Mouse (Mus musculus) CH12.LX (cell line): ENCODE data around the gene Plxnb2. TPM values are rescaled to one million over a fixed set of nuclear protein-coding genes. Genes with fewer than 3 reads are reported as not detected.

Source experiments
- DNase-seq: peaks from one replicate; pipeline ENCODE4 v3.0.0-alpha.2; 2013; ENCODE audit errors: extremely low read depth
- H3K27ac ChIP-seq: 2 replicates; pipeline ENCODE4 v1.5.1; 2012; ENCODE audit warnings: low read depth, mild to moderate bottlenecking, control low read depth, moderate library complexity; ENCODE audit not compliant: insufficient read depth
- H3K27me3 ChIP-seq: replicated peaks from 2 replicates; pipeline ENCODE3; 2012; ENCODE audit warnings: inconsistent platforms
- H3K36me3 ChIP-seq, 2 experiments: replicated peaks in 1 of 2; 2 replicates each; pipeline versions ENCODE3 to v1.6.1; 2012; ENCODE audit warnings: inconsistent platforms in 1 of 2, low read length in 1 of 2, mild to moderate bottlenecking in 1 of 2, mixed read lengths in 1 of 2, moderate library complexity in 1 of 2; ENCODE audit not compliant: control insufficient read depth in 1 of 2, insufficient read depth in 1 of 2
- H3K4me1 ChIP-seq, 2 experiments: 2 replicates each; pipeline ENCODE4 v1.6.1; 2012; ENCODE audit warnings: inconsistent platforms in 1 of 2, moderate library complexity in 1 of 2; ENCODE audit not compliant: insufficient read depth in 2 of 2, control insufficient read depth in 1 of 2
- H3K4me2 ChIP-seq: 2 replicates; pipeline ENCODE4 v1.6.1; 2012; ENCODE audit warnings: low read depth, mild to moderate bottlenecking, control low read depth; ENCODE audit not compliant: poor library complexity, insufficient read depth, severe bottlenecking
- H3K4me3 ChIP-seq, 3 experiments: fragments of 150-350 bp in 1 of 3; sonication (generic) in 1 of 3; replicated peaks in 1 of 3; 2 replicates each; pipeline versions ENCODE3 to v1.5.1; 2011 to 2012; ENCODE audit warnings: low read depth in 2 of 3, low read length in 2 of 3, mild to moderate bottlenecking in 2 of 3, moderate library complexity in 2 of 3, control low read depth in 1 of 3, improper control_type of control experiment in 1 of 3, inconsistent platforms in 1 of 3, mixed read lengths in 1 of 3; ENCODE audit not compliant: poor library complexity in 1 of 3
- H3K79me2 ChIP-seq: replicated peaks from 2 replicates; pipeline ENCODE4 v1.6.1; 2012; ENCODE audit warnings: mild to moderate bottlenecking, moderate library complexity; ENCODE audit not compliant: control insufficient read depth, poor library complexity, insufficient read depth, severe bottlenecking; ENCODE audit errors: extremely low read depth
- H3K9ac ChIP-seq: 2 replicates; pipeline ENCODE4 v1.6.1; 2012; ENCODE audit warnings: low read depth, mild to moderate bottlenecking, control low read depth, moderate library complexity; ENCODE audit not compliant: insufficient read depth
- H3K9me3 ChIP-seq: replicated peaks from 2 replicates; pipeline ENCODE3; 2012; ENCODE audit warnings: low read length, inconsistent platforms, mixed read lengths
- BHLHE40 ChIP-seq: IDR thresholded peaks from 2 replicates; pipeline ENCODE4 v1.6.1; 2011; ENCODE audit warnings: mild to moderate bottlenecking, low read depth, low read length, improper control_type of control experiment
- CHD1 ChIP-seq: IDR thresholded peaks from 2 replicates; pipeline ENCODE4 v1.6.1; 2012; ENCODE audit warnings: low read depth, low read length, improper control_type of control experiment, inconsistent platforms
- CHD2 ChIP-seq: IDR thresholded peaks from 2 replicates; pipeline ENCODE4 v1.6.1; 2011; ENCODE audit warnings: low read length, improper control_type of control experiment
- E2F4 ChIP-seq: IDR thresholded peaks from 2 replicates; pipeline ENCODE4 v1.6.1; 2011; ENCODE audit warnings: low read depth, low read length, improper control_type of control experiment; ENCODE audit not compliant: insufficient replicate concordance
- ELF1 ChIP-seq: IDR thresholded peaks from 2 replicates; pipeline ENCODE4 v1.6.1; 2014; ENCODE audit warnings: low read depth, mild to moderate bottlenecking, inconsistent platforms, low read length, improper control_type of control experiment
- EP300 ChIP-seq: IDR thresholded peaks from 2 replicates; pipeline ENCODE4 v1.6.1; 2011; ENCODE audit warnings: low read length, improper control_type of control experiment
- ETS1 ChIP-seq: conservative IDR thresholded peaks from 2 replicates; pipeline ENCODE4 v1.6.1; 2012; ENCODE audit warnings: low read depth, mild to moderate bottlenecking, inconsistent platforms, low read length, improper control_type of control experiment, moderate library complexity
- GABPA ChIP-seq: IDR thresholded peaks from 2 replicates; pipeline ENCODE4 v1.6.1; 2012; ENCODE audit warnings: low read depth, low read length, improper control_type of control experiment, inconsistent platforms; ENCODE audit not compliant: insufficient replicate concordance
- HCFC1 ChIP-seq: IDR thresholded peaks from 2 replicates; pipeline ENCODE4 v1.6.1; 2012; ENCODE audit warnings: low read depth, mild to moderate bottlenecking, inconsistent platforms, low read length, improper control_type of control experiment
- IRF4 ChIP-seq: IDR thresholded peaks from 2 replicates; pipeline ENCODE4 v1.6.1; 2014; ENCODE audit warnings: low read depth, mild to moderate bottlenecking, inconsistent platforms, low read length, improper control_type of control experiment
- JUN ChIP-seq: IDR thresholded peaks from 2 replicates; pipeline ENCODE4 v1.6.1; 2011; ENCODE audit warnings: low read depth, mild to moderate bottlenecking, low read length, improper control_type of control experiment, moderate library complexity; ENCODE audit not compliant: insufficient read depth
- JUND ChIP-seq: conservative IDR thresholded peaks from 2 replicates; pipeline ENCODE4 v1.6.1; 2011; ENCODE audit warnings: low read depth, low read length, improper control_type of control experiment
- KAT2A ChIP-seq: IDR thresholded peaks from 2 replicates; pipeline ENCODE4 v1.6.1; 2012; ENCODE audit warnings: low read length, improper control_type of control experiment, inconsistent platforms; ENCODE audit not compliant: insufficient replicate concordance
- MAFK ChIP-seq: IDR thresholded peaks from 2 replicates; pipeline ENCODE4 v1.6.1; 2011; ENCODE audit warnings: low read length, improper control_type of control experiment; ENCODE audit not compliant: insufficient replicate concordance
- MAX ChIP-seq: IDR thresholded peaks from 2 replicates; pipeline ENCODE4 v1.6.1; 2011; ENCODE audit warnings: low read length, improper control_type of control experiment
- MAZ ChIP-seq: IDR thresholded peaks from 2 replicates; pipeline ENCODE4 v1.6.1; 2012; ENCODE audit warnings: low read depth, mild to moderate bottlenecking, inconsistent platforms, low read length, improper control_type of control experiment, moderate library complexity
- MEF2A ChIP-seq: IDR thresholded peaks from 2 replicates; pipeline ENCODE4 v1.6.1; 2014; ENCODE audit warnings: low read depth, mild to moderate bottlenecking, inconsistent platforms, low read length, improper control_type of control experiment, borderline replicate concordance
- MXI1 ChIP-seq: IDR thresholded peaks from 2 replicates; pipeline ENCODE4 v1.6.1; 2011; ENCODE audit warnings: mild to moderate bottlenecking, low read depth, low read length, improper control_type of control experiment
- MYC ChIP-seq: IDR thresholded peaks from 2 replicates; pipeline ENCODE4 v1.6.1; 2011; ENCODE audit warnings: low read depth, mild to moderate bottlenecking, improper control_type of control experiment, low read length
- NELFE ChIP-seq: IDR thresholded peaks from 2 replicates; pipeline ENCODE4 v1.6.1; 2011; ENCODE audit warnings: low read depth, low read length, improper control_type of control experiment
- NRF1 ChIP-seq: IDR thresholded peaks from 2 replicates; pipeline ENCODE4 v1.6.1; 2014; ENCODE audit warnings: low read depth, mild to moderate bottlenecking, inconsistent platforms, low read length, improper control_type of control experiment, moderate library complexity
- PAX5 ChIP-seq: IDR thresholded peaks from 2 replicates; pipeline ENCODE4 v1.6.1; 2012; ENCODE audit warnings: low read length, inconsistent platforms, mixed read lengths
- POLR2A ChIP-seq: IDR thresholded peaks from 2 replicates; pipeline ENCODE4 v1.6.1; 2011; ENCODE audit warnings: low read depth, mild to moderate bottlenecking, improper control_type of control experiment, low read length
- POLR2AphosphoS2 ChIP-seq: IDR thresholded peaks from 2 replicates; pipeline ENCODE4 v1.6.1; 2011; ENCODE audit warnings: low read depth, low read length, improper control_type of control experiment
- RAD21 ChIP-seq: IDR thresholded peaks from 2 replicates; pipeline ENCODE4 v1.6.1; 2011; ENCODE audit warnings: low read depth, mild to moderate bottlenecking, low read length, improper control_type of control experiment, moderate library complexity
- RCOR1 ChIP-seq: conservative IDR thresholded peaks from 2 replicates; pipeline ENCODE4 v1.6.1; 2012; ENCODE audit warnings: low read depth, mild to moderate bottlenecking, inconsistent platforms, low read length, improper control_type of control experiment
- SIN3A ChIP-seq: IDR thresholded peaks from 2 replicates; pipeline ENCODE4 v1.6.1; 2012; ENCODE audit warnings: low read length, improper control_type of control experiment, inconsistent platforms
- SMC3 ChIP-seq: IDR thresholded peaks from 2 replicates; pipeline ENCODE4 v1.6.1; 2011; ENCODE audit warnings: low read depth, low read length, improper control_type of control experiment
- TBP ChIP-seq: conservative IDR thresholded peaks from 2 replicates; pipeline ENCODE4 v1.6.1; 2011; ENCODE audit warnings: low read depth, low read length, improper control_type of control experiment
- TCF12 ChIP-seq: IDR thresholded peaks from 2 replicates; pipeline ENCODE4 v1.6.1; 2014; ENCODE audit warnings: low read depth, mild to moderate bottlenecking, inconsistent platforms, low read length, improper control_type of control experiment
- UBTF ChIP-seq: IDR thresholded peaks from 2 replicates; pipeline ENCODE4 v1.6.1; 2012; ENCODE audit warnings: low read depth, mild to moderate bottlenecking, inconsistent platforms, low read length, improper control_type of control experiment, moderate library complexity
- USF1 ChIP-seq: IDR thresholded peaks from 2 replicates; pipeline ENCODE4 v1.6.1; 2014; ENCODE audit warnings: low read depth, mild to moderate bottlenecking, inconsistent platforms, low read length, improper control_type of control experiment
- USF2 ChIP-seq: conservative IDR thresholded peaks from 2 replicates; pipeline ENCODE4 v1.6.1; 2011; ENCODE audit warnings: low read depth, low read length, improper control_type of control experiment
- ZC3H11A ChIP-seq: IDR thresholded peaks from 2 replicates; pipeline ENCODE4 v1.6.1; 2012; ENCODE audit warnings: low read depth, mild to moderate bottlenecking, inconsistent platforms, low read length, improper control_type of control experiment
- ZKSCAN1 ChIP-seq: IDR thresholded peaks from 2 replicates; pipeline ENCODE4 v1.6.1; 2012; ENCODE audit warnings: low read depth, inconsistent platforms, low read length, improper control_type of control experiment, borderline replicate concordance
- ZMIZ1 ChIP-seq: IDR thresholded peaks from 2 replicates; pipeline ENCODE4 v1.6.1; 2012; ENCODE audit warnings: low read depth, mild to moderate bottlenecking, inconsistent platforms, low read length, improper control_type of control experiment
- ZNF384 ChIP-seq: IDR thresholded peaks from 2 replicates; pipeline ENCODE4 v1.6.1; 2012; ENCODE audit warnings: low read depth, low read length, improper control_type of control experiment, inconsistent platforms
- dilution Hi-C: fragments of 300-500 bp; cut with MboI; formaldehyde crosslinking; loops from 2 replicates; pipeline ENCODE4 v1.14.3; 2020; ENCODE audit warnings: low sequenced_read_pairs; ENCODE audit not compliant: extremely low pct_unique_long_range_greater_than_20kb, extremely low pct_ligation_motif_present
- in situ Hi-C: fragments of 300-500 bp; cut with MboI; formaldehyde crosslinking; loops from 3 replicates; pipeline ENCODE4 v1.14.3; 2019; ENCODE audit warnings: low sequenced_read_pairs, low pct_ligation_motif_present, low pct_unique_long_range_greater_than_20kb, mixed read lengths
- polyA plus RNA-seq: library from polyadenylated mRNA; unstranded; fragments of >175 nt; gene quantifications from 2 replicates; pipeline ENCODE4 v1.2.1, GENCODE M21; 2012; ENCODE audit warnings: low read depth; ENCODE audit not compliant: insufficient read length
- total RNA-seq, 2 experiments: library from RNA; depleted of rRNA; stranded (reverse); fragments of 300-350 nt in 1 of 2; fragments of >200 nt in 1 of 2; gene quantifications; 2 replicates each; pipeline ENCODE4 v1.2.3; 2012 to 2014

Plxnb2 gene
- total and polyA plus RNA-seq, 3 experiments, result 2.9 to 51.5 (median 4.5) TPM

DNA sequence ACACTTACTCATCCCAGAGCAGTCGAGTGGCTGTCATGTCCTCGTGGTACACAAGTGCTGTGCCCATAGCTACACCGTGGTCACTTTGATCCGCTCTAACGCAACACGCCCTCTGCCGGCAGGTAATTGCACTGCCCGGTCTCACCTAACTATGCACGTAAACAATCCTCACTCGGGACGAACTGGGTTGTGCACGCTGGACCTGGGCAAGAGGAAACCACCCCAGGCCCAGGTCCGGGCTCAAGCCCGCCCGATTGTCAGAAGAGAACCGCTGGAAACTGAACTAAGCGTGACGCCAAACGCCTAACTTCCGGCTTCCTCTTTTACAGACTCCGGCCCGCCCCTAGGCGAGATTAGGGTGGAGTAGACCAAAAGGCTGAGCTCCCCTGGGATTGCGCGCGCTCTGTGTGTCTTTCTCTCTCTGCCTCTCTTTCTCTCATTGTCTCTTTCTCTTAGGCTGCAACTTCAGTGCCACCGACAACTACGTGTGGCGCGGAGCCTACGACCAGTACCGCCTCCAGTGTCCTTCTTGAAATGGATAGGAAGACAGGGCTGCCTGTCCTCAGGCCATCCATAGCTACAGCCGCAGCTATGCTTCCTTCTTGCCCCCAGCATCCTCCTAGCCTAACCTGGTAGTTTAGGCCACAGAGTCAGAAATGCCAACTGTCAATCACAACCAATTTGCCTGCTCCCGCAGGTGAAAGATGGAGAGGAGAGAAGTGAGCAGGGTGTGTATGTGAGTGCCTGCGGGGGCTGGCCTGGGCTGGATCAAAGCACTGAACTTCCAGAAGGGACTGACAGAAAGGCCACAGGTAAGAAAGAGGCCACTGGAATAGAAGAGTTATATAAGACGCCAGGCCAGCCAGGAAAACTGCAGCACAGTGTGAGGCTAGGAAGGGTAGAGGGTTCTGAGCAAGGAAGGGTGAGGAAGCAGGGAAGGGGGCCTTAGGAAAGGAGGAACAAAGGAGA lies 51.9 kb downstream of the Plxnb2 start, which contains the start of gene Hdac10:
TSS of gene Hdac10 (minus strand) at position 319 of the 969 bp plus-strand sequence.
- H3K27ac ChIP-seq, result peak within 1 kb of the TSS; percentile 48
- H3K27me3 ChIP-seq, result peaks cover 29% of the 10 kb centered on the region
- peak within 1 kb of the TSS; percentile 68 for H3K4me2 ChIP-seq
- H3K4me3 ChIP-seq, result peak within 1 kb of the TSS; percentile 60 to 80 (median 69)
- peak within 1 kb of the TSS; percentile 38 for H3K9ac ChIP-seq
- peaks cover 21 to 52% of the 10 kb centered on the region in 2 experiments for H3K4me1 ChIP-seq
- H3K9me3 ChIP-seq, result no peaks in the 10 kb centered on the region
- H3K79me2 ChIP-seq, result no peaks in the 10 kb centered on the region
- dilution Hi-C loops (no loop called here), in situ Hi-C loops (loop anchor here (5.0 kb wide), 1 partner anchor 79 kb away; no protein-coding TSS in a partner anchor)
- DNase-seq, result peak; percentile 92
- peaks cover 9 to 31% of the 10 kb centered on the region in 2 experiments for H3K36me3 ChIP-seq
- TF ChIP-seq MAZ (peak; percentile 23; the same call in 1 of the 2 replicates), MAX (peak; percentile 86), EP300 (0 out of 2 replicates have a peak, but pooled peaks have one; percentile 30), USF1 (no peak), USF2 (no peak), E2F4 (no peak), ZKSCAN1 (no peak), JUND (no peak), GABPA (no peak), KAT2A (0 out of 2 replicates have a peak, but pooled peaks have one; percentile 59), POLR2A (peak; percentile 84), CHD1 (no peak), MYC (0 out of 2 replicates have a peak, but pooled peaks have one; percentile 36), JUN (no peak), TBP (no peak), ETS1 (peak; percentile 37), RCOR1 (no peak), IRF4 (no peak; the same call in 1 of the 2 replicates), NRF1 (no peak; the same call in 1 of the 2 replicates), ZC3H11A (no peak), MXI1 (peak; percentile 95), ZMIZ1 (peak; percentile 78), MAFK (no peak), NELFE (peak; percentile 82), RAD21 (peak; percentile 16), TCF12 (no peak; the same call in 1 of the 2 replicates), HCFC1 (peak; percentile 71), ZNF384 (no peak), SIN3A (peak; percentile 88), UBTF (no peak; the same call in 1 of the 2 replicates), BHLHE40 (peak; percentile 58), POLR2AphosphoS2 (peak; percentile 38; the same call in 1 of the 2 replicates), MEF2A (no peak), ELF1 (peak; percentile 92), SMC3 (peak; percentile 35; the same call in 1 of the 2 replicates), PAX5 (no peak), CHD2 (0 out of 2 replicates have a peak, but pooled peaks have one; percentile 10)
